Mouse (Mus musculus) gonadal fat pad, adult 2 months (tissue): Measurements from ENCODE around the gene E330017A01Rik. TPM values are rescaled to one million over a fixed set of nuclear protein-coding genes. Genes with fewer than 3 reads are reported as not detected.
"Not testable (repeated sequence)": the region's sequence is repeated elsewhere in the genome, so short reads cannot be mapped to it uniquely, and the experiment has no call there.

Experiments
- DNase-seq: peaks from one replicate; pipeline ENCODE4 v3.0.0-alpha.2; 2012; ENCODE audit warnings: low read depth
- polyA plus RNA-seq: library from polyadenylated mRNA; depleted of rRNA; stranded (reverse); fragments of >200 nt; gene quantifications from 2 replicates; pipeline ENCODE4 v1.2.3, GENCODE M21; 2012; rRNA removed

Gene E330017A01Rik
- not detected in 2 replicates for polyA plus RNA-seq

DNA sequence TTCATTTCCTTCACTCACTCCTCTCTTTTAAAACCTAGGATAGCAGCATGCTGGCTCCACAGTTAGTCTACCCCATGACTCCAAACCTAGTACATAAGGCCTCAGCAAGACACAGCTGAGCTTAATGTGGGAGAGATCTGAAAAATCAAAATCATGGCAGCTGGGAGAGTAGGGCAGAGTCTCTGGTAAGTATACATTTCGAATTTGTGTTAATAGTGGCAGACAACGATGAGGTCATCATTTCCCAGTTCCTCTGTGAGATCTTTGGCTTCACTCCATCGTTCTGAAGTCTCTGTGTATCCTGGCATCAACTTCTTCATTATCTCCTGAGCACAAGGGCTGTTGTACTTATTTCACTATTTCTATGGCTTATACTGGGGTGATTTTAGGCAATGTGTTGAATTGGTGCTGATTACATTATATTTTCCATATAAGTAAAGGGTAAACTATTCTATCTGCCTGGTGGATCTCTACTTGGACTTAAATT, at the start of gene E330017A01Rik:
Gene E330017A01Rik (minus strand): TSS at position 51 of the 487 bp plus-strand sequence.
- DNase-seq: no peak

DNA sequence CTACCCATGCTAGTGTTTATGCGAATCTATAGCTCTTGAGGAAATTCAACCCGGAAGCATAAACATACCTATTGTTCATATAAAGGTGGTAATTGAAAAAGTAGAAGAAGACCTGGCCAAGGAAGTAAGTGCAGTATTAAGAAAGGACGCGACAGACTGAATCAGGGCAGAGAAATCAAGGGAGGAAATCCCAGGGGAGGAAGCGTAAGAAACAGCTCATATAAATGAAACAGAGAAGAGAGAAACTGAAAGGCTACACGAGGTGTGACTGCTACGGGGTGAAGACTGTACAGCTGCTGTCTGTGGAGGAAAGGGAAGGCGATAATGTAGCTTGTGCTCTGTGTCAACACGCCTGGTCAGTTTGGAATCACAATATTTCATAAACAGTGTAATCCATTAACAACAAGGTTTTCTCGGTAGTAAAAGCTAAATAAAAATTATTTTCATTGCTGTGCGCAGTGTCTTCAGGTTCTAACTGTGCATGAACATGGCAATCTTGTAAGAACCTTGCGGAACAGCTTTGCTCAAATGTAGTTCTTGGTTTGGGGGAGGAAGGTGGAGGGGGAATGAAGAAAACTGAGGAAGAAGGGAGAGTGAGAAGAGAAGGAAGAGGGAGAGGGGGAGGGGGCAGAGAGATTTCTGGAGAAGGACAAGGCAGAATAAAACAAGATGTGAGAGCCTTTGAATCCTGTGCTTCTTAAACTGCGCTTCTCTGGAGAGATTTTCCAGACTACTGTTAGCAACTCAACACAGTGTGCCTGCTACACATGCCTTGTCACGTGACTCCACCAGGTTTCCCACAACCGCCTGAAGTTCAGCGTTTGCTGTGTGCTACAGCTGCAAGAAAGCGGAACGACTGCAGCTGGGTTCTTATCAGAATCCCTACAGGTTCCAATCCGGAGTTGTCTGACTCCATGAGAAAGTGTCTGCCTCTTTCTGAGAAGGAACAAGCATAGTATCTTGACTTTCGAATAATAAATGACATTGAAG, 47.3 kb upstream of the E330017A01Rik start:
- no peak for DNase-seq

- DNase-seq: no peak
Observed at GRCm38 (mm10) chr16:58684537-58684936, 46.0 kb upstream of the E330017A01Rik start.

DNA sequence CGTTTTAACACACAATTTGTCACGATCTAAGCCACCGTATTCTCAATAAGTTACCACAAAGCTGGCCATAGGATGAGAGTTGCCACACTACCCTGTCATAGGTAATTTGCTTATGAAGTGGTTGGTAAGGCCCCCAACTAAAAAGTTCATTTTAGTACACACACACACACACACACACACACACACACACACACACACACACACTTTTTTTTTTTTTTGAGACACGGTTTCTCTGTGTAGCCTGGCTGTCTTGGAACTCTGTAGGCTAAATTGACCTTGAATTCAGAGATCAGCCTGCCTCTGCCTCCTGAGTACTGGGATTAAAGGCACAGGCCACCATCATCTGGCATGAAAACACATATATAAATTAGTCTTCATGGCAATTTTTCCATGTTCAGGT, 45.4 kb upstream of the E330017A01Rik start:
- no peak for DNase-seq

GRCm38 (mm10) chr16:58682870-58683269, 44.3 kb upstream of the E330017A01Rik start:
- peak; percentile 85 for DNase-seq

- DNase-seq: no peak
Observed at GRCm38 (mm10) chr16:58682046-58682445, 43.5 kb upstream of the E330017A01Rik start.

DNA sequence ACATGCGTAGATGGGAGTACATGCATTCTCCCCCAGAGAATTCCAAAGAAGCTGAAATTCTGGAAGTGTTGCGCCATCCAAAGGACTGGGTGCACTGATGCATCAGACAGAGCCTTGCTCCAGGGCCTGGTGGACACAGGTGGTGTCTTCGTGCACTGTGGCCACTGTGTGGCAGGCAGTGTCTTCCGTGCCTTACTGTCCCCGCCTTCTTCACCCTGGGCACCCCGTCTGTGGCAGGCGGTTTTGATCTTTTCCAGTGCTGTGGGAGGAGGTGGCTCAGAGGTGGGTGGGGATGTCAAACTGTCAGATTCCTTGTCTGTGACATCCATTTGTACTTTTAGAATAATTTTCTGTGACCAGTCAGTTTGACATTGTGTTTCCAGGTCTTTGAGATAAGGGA, 40.1 kb upstream of the E330017A01Rik start:
- DNase-seq: no peak

DNA sequence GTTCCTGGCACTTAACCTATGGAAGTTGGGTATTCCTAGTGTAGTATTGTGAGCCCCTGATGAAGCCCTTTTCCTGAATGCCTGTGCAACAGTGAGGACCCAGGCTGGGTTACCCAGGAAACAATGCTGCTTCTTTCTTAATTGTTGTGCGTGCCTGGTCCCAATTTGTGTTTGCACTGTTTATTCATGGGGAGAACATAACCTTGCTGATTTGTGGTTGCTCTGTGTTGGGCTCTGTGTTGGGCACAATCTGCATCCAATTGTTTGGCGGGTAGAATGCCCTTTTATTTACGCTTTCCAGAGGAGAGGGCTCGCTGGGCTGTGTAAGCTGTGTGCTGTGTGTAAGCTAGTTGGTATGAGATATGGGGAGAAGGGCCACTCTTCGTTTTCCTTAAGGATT, 39.0 kb upstream of the E330017A01Rik start:
- no peak for DNase-seq

DNA sequence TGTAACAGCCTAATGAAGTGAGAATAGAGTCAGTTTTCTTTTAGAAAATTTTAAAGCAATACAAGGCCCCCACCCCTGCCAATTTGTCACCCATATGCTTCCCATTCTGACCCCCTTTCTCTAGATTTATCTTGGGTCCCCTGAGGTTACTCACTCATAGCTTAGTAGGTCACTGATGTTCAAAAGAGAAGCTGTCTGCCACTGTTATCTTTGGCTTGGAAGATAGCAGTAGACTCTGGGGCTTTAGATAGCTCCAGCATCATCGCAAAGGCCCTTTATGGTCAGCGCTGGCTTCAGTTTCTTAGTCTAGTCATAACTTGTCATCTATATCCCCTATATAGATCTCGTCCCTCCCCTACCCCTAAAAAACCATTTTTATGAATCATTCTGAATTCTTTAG, 38.1 kb upstream of the E330017A01Rik start:
- no peak for DNase-seq

DNA sequence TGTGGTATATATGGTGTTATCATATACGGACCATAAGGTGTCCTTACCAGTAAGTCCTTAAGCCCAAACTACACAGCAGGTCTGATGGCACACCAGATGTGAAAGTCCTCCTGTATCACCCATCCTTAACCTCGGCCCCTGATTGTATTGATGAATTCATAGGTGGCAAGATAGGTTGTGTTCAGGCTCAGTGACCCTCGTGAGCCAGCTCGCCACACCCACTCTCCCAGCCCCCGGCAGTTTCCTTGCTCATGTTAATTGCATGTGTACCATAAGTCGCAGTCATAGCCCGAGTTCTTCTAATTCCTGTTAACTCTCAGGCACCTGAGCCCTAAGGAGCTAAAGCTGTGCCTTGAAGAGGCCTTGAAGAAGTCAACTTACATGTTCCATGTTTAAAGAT, 37.6 kb upstream of the E330017A01Rik start:
- DNase-seq: no peak

GRCm38 (mm10) chr16:58675256-58675655, 36.7 kb upstream of the E330017A01Rik start:
- no peak for DNase-seq

- DNase-seq: no peak
Observed at GRCm38 (mm10) chr16:58673811-58674410, 35.4 kb upstream of the E330017A01Rik start.

GRCm38 (mm10) chr16:58672396-58672795, 33.9 kb upstream of the E330017A01Rik start:
- no peak for DNase-seq

DNA sequence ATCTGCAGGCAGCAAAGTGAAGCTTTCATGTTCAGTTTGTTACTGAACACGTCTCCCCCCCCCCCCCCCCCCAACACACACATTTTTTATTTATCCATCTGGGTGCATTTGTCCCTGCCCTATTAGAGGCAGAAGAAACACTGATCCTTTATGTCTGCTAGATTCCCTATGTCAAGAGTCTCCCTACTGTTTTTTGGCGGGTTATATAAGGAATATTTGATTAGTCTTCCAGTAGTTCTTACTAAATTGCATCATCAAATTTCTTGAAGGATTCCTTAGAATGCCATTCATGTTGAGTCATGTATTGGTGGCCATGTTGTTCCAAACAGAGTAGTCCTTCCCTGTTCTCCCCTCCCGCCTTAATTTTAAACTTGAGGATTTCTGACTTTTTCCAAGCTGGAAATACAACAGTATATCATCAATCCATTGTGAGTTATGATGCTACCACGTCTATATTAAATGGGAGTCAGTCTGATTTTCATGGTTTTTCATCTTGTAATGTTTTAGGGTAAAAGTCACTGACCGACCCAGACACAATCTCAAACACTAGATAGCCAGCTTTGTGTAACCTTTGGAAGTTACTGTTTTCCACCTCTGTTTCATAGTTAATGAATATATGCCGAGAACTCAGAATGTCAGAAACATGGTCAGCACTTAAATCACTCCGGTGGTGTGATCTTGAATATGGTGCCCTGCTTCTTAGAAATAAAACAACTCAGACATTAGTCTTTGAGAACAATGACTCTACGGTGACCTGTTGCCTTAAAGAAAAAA, 32.9 kb upstream of the E330017A01Rik start:
- DNase-seq: no peak

- DNase-seq: no peak
Observed at GRCm38 (mm10) chr16:58670643-58671042, 32.1 kb upstream of the E330017A01Rik start.

DNA sequence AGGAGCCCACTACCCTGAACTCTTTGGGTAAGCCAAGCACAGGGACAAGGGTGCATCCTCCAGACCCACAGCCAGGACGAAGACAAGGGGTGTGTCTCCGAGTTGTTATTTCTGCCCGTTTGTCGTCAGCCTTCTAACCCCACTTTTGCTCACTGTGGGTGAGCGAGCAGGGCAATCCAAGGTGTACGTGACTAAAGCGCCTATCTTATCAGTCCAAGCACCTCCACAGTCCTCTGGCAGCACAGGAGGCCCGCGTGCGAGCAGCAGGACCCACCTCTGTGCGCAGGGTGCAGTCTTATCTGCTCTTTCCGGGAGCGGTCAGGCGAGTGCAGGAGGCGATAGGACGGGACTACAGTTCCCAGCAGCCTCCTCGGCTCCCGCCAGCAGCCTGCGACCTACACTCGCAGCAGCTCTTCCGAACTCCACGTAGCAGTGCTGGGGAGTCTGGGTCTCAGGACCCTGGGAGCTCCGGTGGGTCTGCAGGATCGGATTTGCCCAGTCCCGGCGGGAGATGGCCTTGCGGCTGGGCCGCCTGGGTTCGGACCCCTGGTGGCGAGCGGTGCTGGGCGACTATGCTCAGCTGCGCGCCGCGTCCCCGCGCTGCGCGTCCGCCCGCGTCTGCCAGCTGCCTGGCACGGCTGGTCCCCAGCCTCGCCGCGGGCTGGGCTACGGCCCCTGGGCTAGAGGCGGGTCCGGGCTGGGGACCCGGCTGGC, 31.5 kb upstream of the E330017A01Rik start, which contains the start of gene Cpox:
Gene Cpox (plus strand): TSS at position 376 of the 714 bp plus-strand sequence.
- DNase-seq: no peak

- DNase-seq: no peak
Observed at GRCm38 (mm10) chr16:58669264-58669663, 30.7 kb upstream of the E330017A01Rik start.

DNA sequence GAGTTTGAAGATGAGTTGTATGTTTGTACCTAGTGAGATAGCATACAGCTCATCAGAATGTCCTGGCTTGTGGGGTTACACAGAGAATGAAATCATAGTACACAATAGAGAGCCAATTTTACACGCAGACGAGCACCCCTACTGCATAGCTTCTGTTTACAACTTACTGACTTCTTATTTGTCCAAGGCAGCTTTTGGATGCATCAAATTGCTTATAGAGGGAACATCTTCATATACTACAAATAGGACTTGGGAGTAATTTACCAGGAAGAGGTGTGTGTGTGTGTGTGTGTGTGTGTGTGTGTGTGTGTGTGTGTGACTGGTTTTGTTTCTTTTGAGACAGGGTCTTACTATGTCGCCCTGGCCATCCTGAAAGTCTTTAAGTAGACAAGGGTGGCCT, 30.0 kb upstream of the E330017A01Rik start:
- no peak for DNase-seq

DNA sequence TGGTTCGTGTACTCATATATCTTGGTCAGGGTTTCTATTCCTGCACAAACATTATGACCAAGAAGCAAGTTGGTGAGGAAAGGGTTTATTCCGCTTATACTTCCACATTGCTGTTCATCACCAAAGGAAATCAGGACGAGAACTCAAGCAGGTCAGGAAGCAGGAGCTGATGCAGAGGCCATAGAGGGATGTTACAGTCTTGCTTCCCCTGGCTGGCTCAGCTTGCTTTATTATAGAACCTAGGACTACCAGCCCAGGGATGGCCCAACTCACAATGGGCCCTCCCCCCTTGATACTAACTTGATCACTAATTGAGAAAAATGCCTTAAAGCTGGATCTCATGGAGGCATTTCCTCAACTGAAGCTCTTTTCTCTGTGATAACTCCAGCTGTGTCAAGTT, 28.1 kb upstream of the E330017A01Rik start:
- not testable (repeated sequence) for DNase-seq

- not testable (repeated sequence) for DNase-seq
Observed at GRCm38 (mm10) chr16:58665137-58665536, 26.6 kb upstream of the E330017A01Rik start.

DNA sequence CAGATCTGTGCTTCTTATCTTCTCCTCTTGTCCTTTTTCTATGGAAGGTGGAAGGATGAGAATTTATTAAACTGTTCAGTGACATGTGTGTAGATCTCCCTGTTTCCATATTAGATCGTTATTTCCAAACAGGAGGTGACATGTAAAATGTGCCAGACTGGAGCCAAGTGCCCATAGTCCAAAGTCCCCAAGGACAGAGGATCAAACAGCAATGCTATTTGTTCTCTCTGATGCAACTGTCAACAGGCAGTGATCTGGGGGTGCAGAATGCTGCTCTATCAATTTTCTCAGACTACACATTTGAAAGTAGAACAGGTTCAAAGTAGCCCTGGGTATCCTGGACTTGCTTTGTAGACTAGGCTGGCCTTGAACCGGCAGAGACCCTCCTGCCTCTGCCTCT, 25.3 kb upstream of the E330017A01Rik start:
- DNase-seq: no peak
